In genomic region chr7:34101276-34101675, GRCm38 (mm10) we compare ENCODE assay signal across 24 mouse cellular contexts. TPM values are rescaled to one million over a fixed set of nuclear protein-coding genes. Genes with fewer than 3 reads are reported as not detected.
A peak's percentile ranks its signal among the peaks of the same experiment; 100 is the strongest.
DNase-seq lines count a peak whose midpoint lies in the region; ATAC-seq lines count a peak whose summit lies in the region.
"Had no signal": no experiment of that assay in that cellular context is flagged by ENCODE, and none has a peak within 500 bp of the region (broad histone marks: within the 10 kb centered on the region; RNA-seq: fewer than 3 reads in every experiment).

No protein-coding gene starts in this region.

- no peak overlapping the region for H3K9ac ChIP-seq in limb, embryonic 11.5 days (ENCODE audit: low read length)
- H3K9ac ChIP-seq: embryonic facial prominence, embryonic 12.5 days; forebrain, embryonic 12.5 days; forebrain, embryonic 15.5 days; forebrain, postnatal 0 days had no signal

- no peaks in the 10 kb centered on the region for H3K36me3 ChIP-seq in limb, embryonic 11.5 days (ENCODE audit: control insufficient read depth, insufficient read depth, low read length)
- H3K36me3 ChIP-seq: embryonic facial prominence, embryonic 10.5 days; embryonic facial prominence, embryonic 12.5 days; forebrain, embryonic 12.5 days; forebrain, embryonic 15.5 days had no signal

- H3K4me2 ChIP-seq in limb, embryonic 11.5 days (ENCODE audit: low read depth, severe bottlenecking), result no peak overlapping the region
- H3K4me2 ChIP-seq: embryonic facial prominence, embryonic 12.5 days; forebrain, embryonic 12.5 days; forebrain, embryonic 15.5 days had no signal

- no peaks in the 10 kb centered on the region for H3K4me1 ChIP-seq in limb, embryonic 11.5 days (ENCODE audit: control insufficient read depth, insufficient read depth, low read length)
- H3K4me1 ChIP-seq: embryonic facial prominence, embryonic 10.5 days; embryonic facial prominence, embryonic 12.5 days; forebrain, embryonic 12.5 days; forebrain, embryonic 15.5 days had no signal

- DNase-seq in heart, adult 11 months, result peak; percentile 63
- no peak for DNase-seq in heart, adult 8-10 months (ENCODE audit: low spot score)
- DNase-seq in spleen, postnatal 4 days (ENCODE audit: low spot score in 2 of 2), result peak; percentile 2 to 13
- DNase-seq in spleen, adult 18-20 months, result no peak
- peak; percentile 11 for DNase-seq in limb, embryonic 11.5 days (ENCODE audit: low spot score)
- DNase-seq in adrenal gland, postnatal 10 days, result no peak
- DNase-seq: adrenal gland, adult 2 months; adrenal gland, postnatal 14 days; adrenal gland, postnatal 36 days; cerebellum, adult 11-12 months; cerebellum, adult 2 months; cerebellum, adult 9-10 months; cerebellum, postnatal 10 days; cerebellum, postnatal 25 days; forebrain, postnatal 0 days had no signal

- no peaks in the 10 kb centered on the region for H3K27me3 ChIP-seq in limb, embryonic 11.5 days (ENCODE audit: control insufficient read depth, insufficient read depth, low read length)
- H3K27me3 ChIP-seq: embryonic facial prominence, embryonic 12.5 days; forebrain, embryonic 12.5 days; forebrain, embryonic 15.5 days had no signal

- H3K27ac ChIP-seq in limb, embryonic 11.5 days (replicated peaks; ENCODE audit: low read depth, low read length), result no peak overlapping the region
- H3K27ac ChIP-seq: embryonic facial prominence, embryonic 10.5 days; embryonic facial prominence, embryonic 12.5 days; forebrain, embryonic 12.5 days; forebrain, embryonic 15.5 days had no signal

- no peak overlapping the region for H3K4me3 ChIP-seq in limb, embryonic 11.5 days (ENCODE audit: low read depth, low read length)
- H3K4me3 ChIP-seq: embryonic facial prominence, embryonic 10.5 days; embryonic facial prominence, embryonic 12.5 days; forebrain, embryonic 12.5 days; forebrain, embryonic 15.5 days had no signal

- no peaks in the 10 kb centered on the region; the same call in 1 of the 2 replicates for H3K9me3 ChIP-seq in limb, embryonic 11.5 days (ENCODE audit: control insufficient read depth, low read length)
- H3K9me3 ChIP-seq: forebrain, embryonic 15.5 days had no signal

- ATAC-seq in limb, embryonic 11.5 days (ENCODE audit: insufficient number of reproducible peaks, low FRiP score, low TSS enrichment, low read depth), result no peak
- ATAC-seq: forebrain, embryonic 15.5 days; forebrain, postnatal 0 days had no signal

RNA-seq across cellular contexts. Expression of gene Scgb1b30, which starts 6.0 kb away (rescaled TPM):
- total RNA-seq in heart, adult 8-10 months (2022), result not detected
- polyA plus RNA-seq in limb, embryonic 11.5 days (2014; fragmentation: Nextera tagmentation; extraction: Ambion mirVana), result not detected in 2 replicates
- total RNA-seq in adrenal gland, postnatal 10 days (2021), result not detected
- total RNA-seq: adrenal gland, adult 2 months; adrenal gland, postnatal 14 days; adrenal gland, postnatal 36 days; ES-E14; forebrain, postnatal 0 days; MEL had no signal
- polyA plus RNA-seq: adrenal gland, adult 2 months; C2C12; cerebellum, adult 2 months; cortical plate, adult 2 months; embryonic facial prominence, embryonic 10.5 days; embryonic facial prominence, embryonic 12.5 days; embryonic facial prominence, embryonic 14.5 days; forebrain, embryonic 12.5 days; forebrain, embryonic 15.5 days; forebrain, postnatal 0 days had no signal

RNA-seq across cellular contexts. Expression of gene Wtip, which starts 31.8 kb away (rescaled TPM):
- 1 to 10 TPM; 6.2 to 9.5 (median 8.8) TPM for total RNA-seq in heart, adult 8-10 months (2022)
- polyA plus RNA-seq in limb, embryonic 11.5 days (2014; fragmentation: Nextera tagmentation; extraction: Ambion mirVana), result 7.1 and 7.2 TPM in 2 replicates
- 10 to 100 TPM; 25.3 to 30.2 TPM for total RNA-seq in adrenal gland, postnatal 10 days (2021)
- total RNA-seq: MEL had no signal

Comparison
In these comparisons a context has a peak if more than half of its experiments do, and no peak if none do; other contexts are left out.
1. DNase-seq: peak in heart, adult 11 months (single experiment), spleen, postnatal 4 days (2 of 2) and limb, embryonic 11.5 days (single experiment); none in heart, adult 8-10 months (single experiment), spleen, adult 18-20 months (0 of 2) and adrenal gland, postnatal 10 days (single experiment).